Mouse (Mus musculus) C2C12 (cell line): Measurements from ENCODE around the gene Kcna7. TPM values are rescaled to one million over a fixed set of nuclear protein-coding genes. Genes with fewer than 3 reads are reported as not detected.

Source experiments
- H3K27me3 ChIP-seq: one replicate; pipeline ENCODE4 v1.6.1; 2011; ENCODE audit not compliant: control insufficient read depth, insufficient read depth, insufficient read length
- H3K36me3 ChIP-seq: one replicate; pipeline ENCODE4 v1.6.1; 2011; ENCODE audit not compliant: control insufficient read depth, insufficient read depth
- H3K4me3 ChIP-seq: one replicate; pipeline ENCODE4 v1.5.1; 2011; ENCODE audit warnings: mild to moderate bottlenecking, control low read depth; ENCODE audit not compliant: poor library complexity, insufficient read depth, severe bottlenecking
- H3K79me2 ChIP-seq: one replicate; pipeline ENCODE4 v1.6.1; 2011; ENCODE audit not compliant: control insufficient read depth, insufficient read depth
- H3K79me3 ChIP-seq: one replicate; pipeline ENCODE4 v1.6.1; 2011; ENCODE audit warnings: low read depth, control low read depth
- H3ac ChIP-seq: one replicate; pipeline ENCODE3; 2011; ENCODE audit warnings: low read depth; ENCODE audit not compliant: control insufficient read depth, insufficient read length
- CEBPB ChIP-seq: IDR thresholded peaks from one replicate; pipeline ENCODE4 v1.6.1; 2011; ENCODE audit warnings: low read depth, mild to moderate bottlenecking, control low read depth, moderate library complexity
- CTCF ChIP-seq: IDR thresholded peaks from one replicate; pipeline ENCODE4 v1.5.1; 2011; ENCODE audit not compliant: control insufficient read depth, insufficient read depth, insufficient read length
- FOSL1 ChIP-seq: IDR thresholded peaks from one replicate; pipeline ENCODE4 v1.8.0; 2011; ENCODE audit warnings: mild to moderate bottlenecking, low read length; ENCODE audit not compliant: poor library complexity, insufficient read depth, severe bottlenecking
- MAX ChIP-seq: IDR thresholded peaks from one replicate; pipeline ENCODE4 v1.6.1; 2011; ENCODE audit warnings: mild to moderate bottlenecking, control low read depth
- MYOD1 ChIP-seq: IDR thresholded peaks from one replicate; pipeline ENCODE4 v1.6.1; 2011; ENCODE audit warnings: low read depth; ENCODE audit not compliant: control insufficient read depth, insufficient read length
- MYOG ChIP-seq: IDR thresholded peaks from one replicate; pipeline ENCODE4 v1.6.1; 2011; ENCODE audit not compliant: control insufficient read depth, insufficient read length; ENCODE audit errors: extremely low read depth
- USF1 ChIP-seq: IDR thresholded peaks from one replicate; pipeline ENCODE4 v1.6.1; 2011; ENCODE audit warnings: low read depth, mild to moderate bottlenecking, control low read depth, moderate library complexity
- polyA plus RNA-seq: library from polyadenylated mRNA; unstranded; fragments of >200 nt; fragmentation: generic; extraction: Trizol; gene quantifications from one replicate; pipeline ENCODE4 v1.2.1, GENCODE M21; 2012; ENCODE audit warnings: missing spikeins

Kcna7 gene
- polyA plus RNA-seq, 1 experiment: 0.01 TPM

- Histone ChIP-seq H3K36me3 (peaks cover 11% of the 10 kb centered on the region), H3K4me3 (no peak within 1 kb of the TSS), H3ac (no peak within 1 kb of the TSS), H3K79me3 (peaks cover 15% of the 10 kb centered on the region), H3K27me3 (no peaks in the 10 kb centered on the region), H3K79me2 (peaks cover 43% of the 10 kb centered on the region)
- TF ChIP-seq FOSL1 (no peak), CEBPB (no peak), CTCF (no peak), MAX (no peak), USF1 (no peak), MYOD1 (no peak), MYOG (no peak)
Measured at GRCm38 (mm10) chr7:45437521-45438276, 32.2 kb downstream of the Kcna7 start, which contains the start of gene Ruvbl2. TSS of gene Ruvbl2 (minus strand) at chr7:45438096.

- no peaks in the 10 kb centered on the region for H3K79me3 ChIP-seq
- no peak overlapping the region for H3ac ChIP-seq
- peaks cover 35% of the 10 kb centered on the region for H3K36me3 ChIP-seq
- no peaks in the 10 kb centered on the region for H3K79me2 ChIP-seq
- H3K27me3 ChIP-seq: no peaks in the 10 kb centered on the region
- H3K4me3 ChIP-seq: no peak overlapping the region
- no peak for TF ChIP-seq CEBPB
- TF ChIP-seq MYOD1: no peak
- no peak for TF ChIP-seq FOSL1
- TF ChIP-seq CTCF: no peak
- TF ChIP-seq USF1: no peak
- TF ChIP-seq MAX: no peak
- TF ChIP-seq MYOG: no peak
Measured at GRCm38 (mm10) chr7:45443526-45444420, 38.3 kb downstream of the Kcna7 start.

- no peak overlapping the region for H3K4me3 ChIP-seq
- peaks cover 30% of the 10 kb centered on the region for H3K36me3 ChIP-seq
- no peaks in the 10 kb centered on the region for H3K27me3 ChIP-seq
- H3K79me3 ChIP-seq: no peaks in the 10 kb centered on the region
- H3ac ChIP-seq: no peak overlapping the region
- TF ChIP-seq CEBPB (no peak), MAX (no peak)
- H3K79me2 ChIP-seq: no peaks in the 10 kb centered on the region
Measured at GRCm38 (mm10) chr7:45446589-45446988, 41.1 kb downstream of the Kcna7 start.

- Histone ChIP-seq H3K27me3 (no peaks in the 10 kb centered on the region), H3K4me3 (no peak overlapping the region), H3K79me3 (no peaks in the 10 kb centered on the region), H3ac (no peak overlapping the region), H3K36me3 (peaks cover 27% of the 10 kb centered on the region), H3K79me2 (no peaks in the 10 kb centered on the region)
- peak; percentile 48 for TF ChIP-seq CTCF
- TF ChIP-seq MYOD1: no peak
Measured at GRCm38 (mm10) chr7:45447325-45447990, 42.0 kb downstream of the Kcna7 start.

- no peaks in the 10 kb centered on the region for H3K79me3 ChIP-seq
- H3K4me3 ChIP-seq: no peak overlapping the region
- no peaks in the 10 kb centered on the region for H3K27me3 ChIP-seq
- H3K36me3 ChIP-seq: peaks cover 28% of the 10 kb centered on the region
- no peak overlapping the region for H3ac ChIP-seq
- H3K79me2 ChIP-seq: no peaks in the 10 kb centered on the region
- TF ChIP-seq CEBPB (no peak), MYOD1 (no peak), MAX (no peak), FOSL1 (no peak), CTCF (no peak), MYOG (no peak), USF1 (no peak)
Measured at GRCm38 (mm10) chr7:45449974-45450373, 44.5 kb downstream of the Kcna7 start.
